Mouse (Mus musculus): ENCODE results near the gene Zmynd11.

DNA sequence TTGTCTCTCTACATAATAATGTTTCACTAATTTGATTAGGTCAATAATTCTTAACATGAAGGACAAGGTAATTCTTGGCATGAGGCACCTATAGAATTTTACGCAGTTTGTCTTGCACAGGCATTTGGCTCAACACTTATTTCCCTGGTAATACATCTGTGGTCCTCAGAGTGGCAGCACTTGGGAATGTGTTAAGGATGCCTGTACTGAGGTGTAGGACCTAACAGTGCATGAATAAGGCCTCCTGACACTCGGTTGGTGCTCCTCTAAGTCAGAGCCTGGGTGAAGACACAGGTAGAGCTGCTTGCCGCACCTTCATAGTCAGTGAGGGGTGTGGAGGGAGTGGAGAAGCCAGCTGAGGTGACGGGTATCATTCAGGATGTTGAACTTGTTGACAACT, 81.8 kb downstream of the Zmynd11 start:
- TF ChIP-seq CTCF (IDR thresholded peaks at IDR 0.05; ENCODE audit: extremely low read depth, insufficient read depth, insufficient read length, insufficient replicate concordance) (no peak), POLR2A (IDR thresholded peaks at IDR 0.05; ENCODE audit: low read depth, low read length) (no peak)

Measured in spleen, adult 2 months (tissue).